Mouse (Mus musculus): ENCODE measurements around the gene Nsf.

The Nsf gene

DNA sequence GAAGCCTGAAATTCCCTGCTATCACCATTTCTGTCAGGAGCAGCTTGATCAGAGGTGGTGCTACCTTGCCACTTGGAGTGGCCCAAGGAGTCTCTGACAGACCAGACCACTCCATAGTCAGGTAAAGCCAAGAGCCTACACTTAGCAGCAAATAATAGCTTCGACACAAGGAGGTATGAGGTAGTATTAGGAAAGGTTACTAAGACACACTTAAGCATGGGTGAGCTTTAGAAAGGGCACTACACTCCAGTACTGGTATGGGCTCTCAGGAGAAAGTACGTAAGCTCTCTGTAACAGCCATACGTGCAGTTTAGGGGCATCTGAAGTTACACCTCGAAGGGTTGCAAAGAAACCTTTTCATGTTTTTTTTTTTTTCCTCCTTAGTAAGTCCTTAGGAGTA is 11.1 kb downstream of the Nsf start:
- CTCF ChIA-PET, result interaction anchor here (0.6 to 1.4 kb wide), 3 partner anchors 9 to 33 kb away, joined by 4 to 7 read pairs (median 5); no protein-coding TSS in a partner anchor

DNA sequence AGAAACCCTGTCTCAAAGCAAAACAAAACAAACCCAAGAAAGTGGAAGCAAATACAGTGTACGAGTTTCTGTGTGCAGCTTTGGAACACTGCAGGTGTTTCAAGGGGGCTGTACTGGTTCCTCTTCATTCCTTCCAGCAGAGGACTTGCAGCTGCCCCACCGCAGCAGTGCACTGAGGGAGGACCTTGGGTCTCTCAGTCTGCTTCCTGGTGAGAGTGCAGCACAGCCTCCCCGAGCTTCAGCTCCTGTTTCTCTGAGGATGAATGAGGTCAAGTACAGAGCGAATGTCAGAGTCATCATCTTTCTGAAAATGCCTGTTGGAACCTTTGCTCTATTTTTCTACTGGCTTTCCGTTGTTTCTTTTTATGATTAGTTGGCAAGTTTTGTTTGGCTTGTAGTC is 12.5 kb downstream of the Nsf start:
- CTCF ChIA-PET, result no interaction called here

DNA sequence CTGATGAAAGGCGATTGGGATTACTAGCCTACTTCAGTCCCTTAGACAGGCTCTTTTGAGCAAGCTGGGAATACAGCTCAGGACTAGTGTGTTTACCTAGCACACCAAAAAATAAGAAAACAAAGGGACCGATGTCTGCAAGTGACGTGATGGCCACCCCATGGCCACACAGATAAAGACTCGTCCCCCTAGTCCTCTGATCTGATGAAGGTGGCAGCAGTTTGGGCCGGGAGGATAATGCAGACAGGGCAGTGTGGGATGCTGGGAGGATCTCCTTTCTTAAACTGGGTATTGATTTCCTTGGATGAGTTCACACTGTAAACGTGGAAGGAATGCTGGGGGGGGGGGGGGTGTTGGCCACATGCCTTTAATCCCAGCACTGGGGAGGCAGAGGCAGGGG is 13.0 kb downstream of the Nsf start:
- CTCF ChIA-PET, result no interaction called here

DNA sequence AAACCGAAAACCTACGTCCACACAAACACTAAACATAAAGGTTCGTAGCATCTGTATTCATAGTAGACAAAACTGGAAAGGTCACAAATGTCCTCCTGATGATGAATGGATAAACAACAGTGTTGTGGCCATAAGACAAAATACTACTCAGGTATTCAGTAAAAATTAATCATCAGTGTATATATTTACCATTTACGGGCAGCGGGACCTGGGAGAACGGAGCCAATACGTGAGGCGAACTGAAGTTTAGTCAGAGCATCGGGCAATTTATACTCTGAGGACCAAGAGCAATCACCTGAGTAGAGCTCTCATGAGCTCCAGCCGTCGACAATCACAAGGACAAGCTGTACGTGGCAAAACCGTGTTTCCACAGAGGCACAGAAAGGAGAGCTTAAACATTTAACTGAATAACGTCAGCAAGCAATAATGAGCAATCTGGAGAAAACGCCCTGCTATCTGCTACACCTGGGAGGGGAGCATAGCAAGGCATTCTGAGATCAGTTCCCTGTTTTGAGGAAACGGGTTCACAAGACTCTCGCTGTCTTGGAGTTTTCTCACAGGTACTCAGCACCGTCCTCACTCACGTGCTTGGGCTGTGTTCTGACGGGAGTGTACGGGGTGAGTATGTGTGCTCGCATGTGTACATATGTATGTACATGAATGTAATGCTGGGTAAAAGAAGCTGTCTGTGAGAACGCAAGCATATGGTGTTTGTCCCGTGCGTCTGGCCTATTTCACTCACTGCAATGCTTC is 15.7 kb downstream of the Nsf start:
- CTCF ChIA-PET, result interaction anchor here (0.7 kb wide), 1 partner anchor 68 kb away, joined by 3 read pairs; no protein-coding TSS in a partner anchor

- CTCF ChIA-PET, result no interaction called here
Observed at GRCm38 (mm10) chr11:103937451-103937850, 16.4 kb downstream of the Nsf start.

DNA sequence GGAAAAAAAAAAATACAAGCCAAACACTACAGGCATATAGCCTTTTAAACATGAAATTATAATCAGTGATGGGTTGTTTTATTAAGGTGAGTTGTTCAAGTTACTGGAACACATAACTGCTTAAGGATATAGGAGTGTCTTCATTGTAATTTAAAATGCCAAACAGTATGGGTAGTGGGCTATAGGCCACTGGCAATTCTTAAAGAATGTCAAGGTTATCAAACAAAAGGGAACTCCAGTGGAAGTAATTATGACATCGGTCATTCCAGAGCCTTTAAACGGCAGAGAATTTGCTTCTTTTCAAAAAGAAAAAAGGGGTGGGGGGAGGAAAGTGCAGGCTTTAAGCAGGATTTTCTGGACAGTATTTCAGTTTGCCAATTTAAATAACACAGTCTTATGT is 18.1 kb downstream of the Nsf start:
- CTCF ChIA-PET, result no interaction called here

DNA sequence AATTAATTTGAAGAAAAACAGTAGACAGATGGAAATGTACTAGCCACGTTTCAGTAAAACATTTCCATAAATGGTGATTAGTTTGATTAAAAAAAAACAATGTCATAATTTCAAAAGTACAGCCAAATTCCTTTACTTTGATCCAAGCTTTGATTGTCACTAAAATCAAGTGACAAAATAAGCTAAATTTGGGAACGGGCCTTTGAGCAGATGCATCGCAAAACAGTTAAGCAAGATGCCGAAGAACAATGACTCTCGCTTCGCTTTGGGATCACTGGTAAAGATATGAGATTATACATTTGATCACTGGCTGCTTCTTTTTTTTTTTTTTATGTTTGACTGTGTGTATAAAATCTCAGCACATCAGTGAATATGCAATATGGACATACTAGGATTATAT is 20.0 kb downstream of the Nsf start:
- CTCF ChIA-PET, result interaction anchor here (1.0 kb wide), 1 partner anchor 9 kb away, joined by 7 read pairs; no protein-coding TSS in a partner anchor

GRCm38 (mm10) chr11:103923957-103924356 is 29.9 kb downstream of the Nsf start:
- CTCF ChIA-PET, result no interaction called here

DNA sequence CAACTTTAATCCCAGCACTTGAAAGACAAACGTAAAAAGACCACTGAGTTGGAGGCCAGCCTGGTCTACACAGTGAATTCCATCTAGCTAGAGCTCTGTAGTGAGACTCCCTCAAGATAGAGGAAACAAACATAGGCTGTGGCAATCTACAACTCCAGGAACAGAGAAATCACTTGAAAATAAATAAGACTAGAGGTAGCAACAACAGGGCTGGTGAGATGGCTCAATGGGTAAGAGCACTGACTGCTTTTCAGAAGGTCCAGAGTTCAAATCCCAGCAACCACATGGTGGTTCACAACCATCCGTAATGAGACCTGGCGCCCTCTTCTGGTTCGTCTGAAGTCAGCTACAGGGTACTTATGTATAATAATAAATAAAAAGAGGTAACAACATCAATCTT is 30.6 kb downstream of the Nsf start:
- CTCF ChIA-PET, result interaction anchor here (0.6 kb wide), 2 partner anchors 9 to 415 kb away, joined by 3 to 5 read pairs; no protein-coding TSS in a partner anchor

GRCm38 (mm10) chr11:103922812-103923211 is 31.0 kb downstream of the Nsf start:
- CTCF ChIA-PET, result interaction anchor here (0.7 kb wide), 1 partner anchor 640 kb away, joined by 3 read pairs; no protein-coding TSS in a partner anchor

DNA sequence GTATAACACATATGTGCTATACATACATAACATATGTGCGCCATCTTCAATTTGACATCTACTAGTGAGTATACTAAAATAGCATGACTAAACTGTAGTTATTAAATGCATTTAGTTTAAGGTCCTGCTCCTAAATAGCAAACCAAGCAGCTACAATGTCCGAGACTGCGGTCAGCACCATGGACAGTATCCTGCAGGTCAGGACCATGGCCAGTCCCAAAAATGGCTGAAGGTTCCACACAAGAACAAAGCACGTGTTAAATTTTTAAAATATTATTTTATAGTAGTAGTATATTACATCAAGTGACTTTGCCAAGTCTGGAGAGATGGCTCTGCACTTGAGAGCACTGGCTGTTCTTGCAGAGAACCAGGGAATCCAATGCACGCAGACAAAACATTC is 33.2 kb downstream of the Nsf start:
- CTCF ChIA-PET, result interaction anchor here (0.6 kb wide), 1 partner anchor 282 kb away, joined by 3 read pairs; no protein-coding TSS in a partner anchor

DNA sequence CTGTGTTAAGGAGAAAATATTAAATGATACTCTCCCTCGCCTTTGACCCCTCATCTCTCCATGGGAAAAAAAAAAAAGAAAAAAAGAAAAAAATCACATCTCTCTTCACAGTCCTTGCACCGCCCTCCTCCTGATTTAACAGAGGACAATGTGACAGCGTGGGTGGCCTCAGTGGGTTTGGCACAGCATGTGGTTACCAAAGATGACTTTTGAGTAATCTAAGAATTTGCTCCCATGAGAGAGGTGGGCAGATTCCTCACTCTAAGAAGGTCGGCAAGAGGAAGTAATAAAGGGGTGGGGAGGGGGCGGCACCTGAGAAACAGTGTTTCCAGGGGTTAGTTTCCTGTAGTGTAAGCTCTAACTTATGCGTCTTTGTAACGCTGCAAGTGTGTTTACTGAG is 37.0 kb downstream of the Nsf start:
- CTCF ChIA-PET, result interaction anchor here (0.6 to 0.7 kb wide), 3 partner anchors 9 to 1233 kb away, joined by 3 to 4 read pairs (median 3); no protein-coding TSS in a partner anchor

- CTCF ChIA-PET, result interaction anchor here (0.6 kb wide), 1 partner anchor 566 kb away, joined by 3 read pairs; no protein-coding TSS in a partner anchor
Observed at GRCm38 (mm10) chr11:103915686-103916085, 38.2 kb downstream of the Nsf start.

GRCm38 (mm10) chr11:103910993-103911585 is 42.8 kb downstream of the Nsf start:
- CTCF ChIA-PET, result no interaction called here

DNA sequence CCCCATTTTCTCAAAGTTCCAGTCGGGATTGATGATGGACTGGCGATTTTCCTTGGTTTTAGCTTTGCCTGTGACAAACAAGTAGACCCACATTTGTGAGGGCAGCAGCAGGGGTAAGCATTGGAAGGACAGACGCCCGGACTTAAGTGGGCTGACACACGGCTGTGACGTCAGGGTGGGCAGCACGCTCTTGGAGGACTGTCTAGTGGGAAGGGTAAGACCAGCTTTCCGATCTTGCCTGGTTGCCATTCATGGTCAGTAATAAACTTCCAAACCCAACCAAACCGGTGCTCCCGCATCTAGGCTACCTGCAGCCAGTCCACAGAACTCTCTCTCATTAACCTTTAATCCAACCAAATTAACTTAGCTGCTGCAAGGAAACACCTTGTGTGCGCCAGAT is 43.3 kb downstream of the Nsf start:
- CTCF ChIA-PET, result no interaction called here

DNA sequence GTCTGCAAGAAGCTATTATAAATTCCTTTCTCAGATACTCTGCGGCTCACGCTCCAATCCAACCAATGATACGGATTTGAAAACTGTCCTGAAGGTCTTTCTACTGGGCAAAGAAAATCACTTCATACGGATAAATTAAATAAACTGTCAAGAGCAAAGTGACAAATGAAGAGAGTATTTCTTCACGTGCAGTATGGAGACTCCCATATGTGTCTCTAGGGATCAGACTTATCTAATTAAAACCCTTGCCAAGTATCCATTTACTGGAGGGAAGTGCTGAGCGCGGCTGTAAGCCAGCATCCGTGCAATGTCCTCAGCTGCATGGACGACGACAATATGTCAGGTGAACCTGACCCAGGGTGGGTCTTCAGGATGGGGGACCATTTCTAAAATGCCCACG is 44.0 kb downstream of the Nsf start:
- CTCF ChIA-PET, result interaction anchor here (1.5 kb wide), 1 partner anchor 33 kb away, joined by 4 read pairs; no protein-coding TSS in a partner anchor

GRCm38 (mm10) chr11:103909396-103909795 is 44.5 kb downstream of the Nsf start:
- CTCF ChIA-PET, result interaction anchor here (1.5 kb wide), 1 partner anchor 33 kb away, joined by 4 read pairs; no protein-coding TSS in a partner anchor

DNA sequence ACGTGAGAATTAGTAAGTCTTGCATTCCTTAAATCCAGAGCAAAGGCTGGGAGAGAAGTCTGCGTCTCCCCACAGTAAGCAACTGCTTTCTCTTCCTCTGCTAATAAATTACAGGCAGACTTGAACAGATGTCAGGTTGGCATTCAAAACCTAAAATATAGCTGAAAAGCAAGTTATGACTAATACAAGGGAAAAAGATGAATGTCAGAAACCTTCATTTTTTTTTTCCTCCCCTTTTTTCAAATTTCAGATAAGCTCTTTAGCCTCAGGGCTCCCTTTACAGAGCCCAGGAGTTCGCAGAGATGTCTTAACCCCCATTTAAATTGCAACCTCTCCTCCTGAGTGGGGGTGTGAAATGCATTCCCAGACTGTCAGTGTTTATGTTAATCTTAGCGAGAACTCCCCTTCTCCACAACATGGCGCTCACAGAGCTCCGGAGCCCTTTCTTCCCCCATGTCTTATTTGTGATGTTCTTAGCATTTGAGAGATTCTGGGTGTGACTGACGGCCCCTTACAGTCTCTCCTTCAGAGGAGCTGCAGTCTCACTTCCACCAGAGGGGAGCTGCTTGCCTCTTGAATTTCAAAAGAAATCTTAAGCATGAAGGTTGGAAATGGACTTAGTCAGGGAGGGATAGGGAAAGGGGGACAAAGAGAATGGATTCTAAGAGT is 47.7 kb downstream of the Nsf start:
- CTCF ChIA-PET, result no interaction called here

GRCm38 (mm10) chr11:103905506-103905905 is 48.4 kb downstream of the Nsf start:
- CTCF ChIA-PET, result interaction anchor here (0.7 kb wide), 1 partner anchor 64 kb away, joined by 3 read pairs; no protein-coding TSS in a partner anchor

DNA sequence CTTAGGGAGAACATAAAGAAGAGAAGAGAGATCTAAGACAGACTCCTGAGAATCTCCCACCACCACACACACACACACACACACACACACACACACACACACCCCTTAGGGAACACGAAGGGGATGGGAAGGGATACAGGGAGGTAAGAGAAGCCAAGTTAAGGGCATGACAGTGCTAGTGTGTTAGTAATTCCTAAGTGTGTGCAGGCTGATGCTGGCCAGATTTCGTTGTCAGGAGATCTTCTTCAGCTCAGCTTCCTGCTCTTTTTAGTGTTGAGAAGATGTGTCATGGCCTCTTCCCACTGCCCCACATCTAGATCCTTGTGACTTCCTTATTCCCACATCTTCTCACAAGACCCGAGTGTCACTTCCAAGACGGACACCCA is 52.3 kb downstream of the Nsf start:
- CTCF ChIA-PET, result no interaction called here

DNA sequence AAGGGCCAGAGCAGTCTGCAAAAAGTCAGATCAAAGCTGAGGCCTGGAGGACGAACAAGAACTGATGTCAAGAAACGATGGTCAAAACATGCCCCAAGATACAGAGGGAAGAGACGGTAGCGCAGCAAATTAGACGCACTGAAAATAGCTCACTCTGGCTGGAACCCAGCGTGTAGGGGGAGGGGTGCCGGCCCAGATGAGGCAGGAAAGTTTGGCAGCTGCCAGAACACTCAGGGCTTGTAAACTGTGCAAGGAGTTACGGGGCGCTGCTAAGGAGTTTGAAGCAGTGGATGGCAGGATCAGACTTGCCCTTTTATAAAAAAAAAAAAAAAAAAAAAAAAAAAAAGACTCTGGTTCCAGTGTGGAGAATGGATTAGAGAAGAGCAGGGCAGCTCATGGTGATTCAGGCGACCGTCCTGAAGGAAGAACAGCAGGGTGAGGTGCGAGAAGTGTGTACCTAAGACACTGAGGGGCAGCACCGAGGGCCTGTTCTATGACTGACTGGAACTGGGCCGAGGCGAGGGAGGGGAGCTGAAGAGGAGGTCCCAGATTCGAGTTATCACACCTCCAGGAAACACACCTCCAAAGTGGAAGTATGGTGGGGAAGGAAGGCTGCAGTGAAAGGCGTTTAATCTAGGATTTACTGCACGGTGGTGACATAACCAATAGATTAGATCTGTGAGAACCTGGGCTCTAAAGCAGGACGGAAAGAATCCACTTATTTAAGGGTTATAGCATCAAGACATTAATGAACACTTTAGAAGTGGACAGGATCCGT is 52.9 kb downstream of the Nsf start:
- CTCF ChIA-PET, result no interaction called here
